In the genomic region with DNA sequence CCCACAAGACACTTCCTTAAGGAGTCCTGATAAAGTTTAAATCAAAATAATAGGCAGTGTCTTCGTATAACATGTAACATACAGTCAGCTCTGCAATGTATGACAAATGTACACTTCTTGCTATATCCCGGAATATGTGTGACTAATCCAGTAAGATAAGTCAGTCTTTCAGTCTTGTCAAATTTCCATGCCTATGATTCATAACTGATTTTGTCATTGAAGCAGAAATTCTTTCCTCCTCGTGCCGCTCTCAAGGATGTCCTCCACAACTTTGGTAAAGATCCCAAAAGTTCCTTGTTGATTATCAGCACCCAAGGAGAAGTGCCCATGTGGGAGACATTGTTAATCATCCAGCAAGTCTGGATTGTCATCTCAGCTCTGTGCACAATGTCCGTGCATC, we compare ENCODE assay signal across 14 mouse cellular contexts.
"Had no signal": no experiment of that assay in that cellular context is flagged by ENCODE, and none has a peak within 500 bp of the region (broad histone marks: within the 10 kb centered on the region; RNA-seq: fewer than 3 reads in every experiment).

No protein-coding gene starts in this region.

- H3K4me3 ChIP-seq: midbrain, embryonic 10.5 days; midbrain, embryonic 12.5 days; midbrain, embryonic 15.5 days; neural tube, embryonic 12.5 days; stomach, embryonic 15.5 days had no signal

- H3K9me3 ChIP-seq: midbrain, embryonic 10.5 days; midbrain, embryonic 12.5 days; midbrain, embryonic 15.5 days; neural tube, embryonic 12.5 days; stomach, embryonic 15.5 days had no signal

- H3K9ac ChIP-seq: lung, embryonic 14.5 days; midbrain, embryonic 12.5 days; midbrain, embryonic 15.5 days; neural tube, embryonic 12.5 days; stomach, embryonic 15.5 days had no signal

- H3K4me2 ChIP-seq: lung, embryonic 14.5 days; midbrain, embryonic 12.5 days; midbrain, embryonic 15.5 days; neural tube, embryonic 12.5 days; stomach, embryonic 15.5 days had no signal

- H3K36me3 ChIP-seq: midbrain, embryonic 10.5 days; midbrain, embryonic 12.5 days; midbrain, embryonic 15.5 days; neural tube, embryonic 12.5 days; stomach, embryonic 15.5 days had no signal

- H3K27ac ChIP-seq: midbrain, embryonic 10.5 days; midbrain, embryonic 12.5 days; midbrain, embryonic 15.5 days; neural tube, embryonic 12.5 days; stomach, embryonic 15.5 days; stomach, postnatal 0 days had no signal

- ATAC-seq: midbrain, embryonic 15.5 days had no signal

- H3K27me3 ChIP-seq: midbrain, embryonic 12.5 days; midbrain, embryonic 15.5 days; neural tube, embryonic 12.5 days; stomach, embryonic 15.5 days had no signal

- DNase-seq: lung, adult 18-20 months; lung, embryonic 14.5 days; lung, postnatal 10 days; lung, postnatal 4 days; right cerebral cortex, postnatal 14 days; thymus, adult 2 months; thymus, postnatal 25 days; thymus, postnatal 4 days had no signal

- H3K4me1 ChIP-seq: midbrain, embryonic 10.5 days; midbrain, embryonic 12.5 days; midbrain, embryonic 15.5 days; neural tube, embryonic 12.5 days; stomach, embryonic 15.5 days had no signal
